Mouse (Mus musculus): ENCODE results near the gene Ltbp4. TPM values are rescaled to one million over a fixed set of nuclear protein-coding genes. Genes with fewer than 3 reads are reported as not detected.
A peak's percentile ranks its signal among the peaks of the same experiment; 100 is the strongest.

The Ltbp4 gene
- polyA plus RNA-seq, 1 experiment from 2014 or later = 19.2 TPM

- Histone ChIP-seq H3K4me1 (peaks cover 63% of the 10 kb centered on the region), H3K4me3 (peak overlapping the region; percentile 65), H3K36me3 (no peaks in the 10 kb centered on the region), H3K27ac (peak overlapping the region; percentile 44; the same call in 1 of the 2 replicates), H3K27me3 (ENCODE audit: insufficient read depth, poor library complexity, severe bottlenecking) (peaks cover 100% of the 10 kb centered on the region), H3K9me3 (no peaks in the 10 kb centered on the region)
- peak; percentile 94 for DNase-seq (ENCODE audit: low spot score)
- WGBS = under 1% methylated on average over 39 of the region's 39 CpGs
Measured at GRCm38 (mm10) chr7:27330709-27331540, 6.6 kb downstream of the Ltbp4 start.

GRCm38 (mm10) chr7:27329981-27330380 is 7.5 kb downstream of the Ltbp4 start:
- Histone ChIP-seq H3K27me3 (ENCODE audit: insufficient read depth, poor library complexity, severe bottlenecking) (peaks cover 100% of the 10 kb centered on the region), H3K27ac (no peak overlapping the region), H3K4me1 (peaks cover 67% of the 10 kb centered on the region), H3K9me3 (no peaks in the 10 kb centered on the region), H3K36me3 (no peaks in the 10 kb centered on the region), H3K4me3 (peak overlapping the region; percentile 65; the same call in 1 of the 2 replicates)
- 20% methylated on average over 17 of the region's 17 CpGs for WGBS
- DNase-seq (ENCODE audit: low spot score) = no peak

- Histone ChIP-seq H3K4me3 (peak overlapping the region; percentile 53), H3K27me3 (ENCODE audit: insufficient read depth, poor library complexity, severe bottlenecking) (peaks cover 100% of the 10 kb centered on the region), H3K27ac (peak overlapping the region; percentile 30; the same call in 1 of the 2 replicates), H3K9me3 (no peaks in the 10 kb centered on the region), H3K4me1 (peaks cover 65% of the 10 kb centered on the region), H3K36me3 (no peaks in the 10 kb centered on the region)
- WGBS = 6% methylated on average over 45 of the region's 45 CpGs
- no peak for DNase-seq (ENCODE audit: low spot score)
Measured at GRCm38 (mm10) chr7:27329326-27329947, 8.1 kb downstream of the Ltbp4 start.

GRCm38 (mm10) chr7:27328648-27329047 is 8.8 kb downstream of the Ltbp4 start:
- no peak for DNase-seq (ENCODE audit: low spot score)
- 34% methylated on average over 16 of the region's 16 CpGs for WGBS
- peaks cover 57% of the 10 kb centered on the region for H3K4me1 ChIP-seq

GRCm38 (mm10) chr7:27328161-27328560 is 9.3 kb downstream of the Ltbp4 start:
- Histone ChIP-seq H3K4me3 (no peak overlapping the region), H3K36me3 (no peaks in the 10 kb centered on the region), H3K9me3 (no peaks in the 10 kb centered on the region), H3K4me1 (peaks cover 54% of the 10 kb centered on the region), H3K27me3 (ENCODE audit: insufficient read depth, poor library complexity, severe bottlenecking) (peaks cover 100% of the 10 kb centered on the region), H3K27ac (no peak overlapping the region)
- WGBS = 82% methylated on average over 11 of the region's 11 CpGs
- DNase-seq (ENCODE audit: low spot score) = no peak

More at GRCm38 (mm10) chr7:27328648-27329047, 8.8 kb downstream of the Ltbp4 start:
- Histone ChIP-seq H3K27me3 (ENCODE audit: insufficient read depth, poor library complexity, severe bottlenecking) (peaks cover 100% of the 10 kb centered on the region), H3K4me3 (0 out of 2 replicates have a peak overlapping the region, but pooled peaks have one; percentile 53), H3K9me3 (no peaks in the 10 kb centered on the region), H3K36me3 (no peaks in the 10 kb centered on the region), H3K27ac (no peak overlapping the region)

GRCm38 (mm10) chr7:27327500-27327899 is 10.0 kb downstream of the Ltbp4 start:
- peaks cover 100% of the 10 kb centered on the region for H3K27me3 ChIP-seq (ENCODE audit: insufficient read depth, poor library complexity, severe bottlenecking)
- H3K9me3 ChIP-seq = no peaks in the 10 kb centered on the region
- 85% methylated on average over 8 of the region's 8 CpGs for WGBS
- H3K4me1 ChIP-seq = peaks cover 48% of the 10 kb centered on the region
- no peak overlapping the region for H3K4me3 ChIP-seq
- H3K36me3 ChIP-seq = no peaks in the 10 kb centered on the region
- no peak for DNase-seq (ENCODE audit: low spot score)
- no peak overlapping the region for H3K27ac ChIP-seq

GRCm38 (mm10) chr7:27326101-27326880 is 11.2 kb downstream of the Ltbp4 start:
- Histone ChIP-seq H3K4me3 (peak overlapping the region; percentile 51), H3K9me3 (no peaks in the 10 kb centered on the region), H3K27me3 (ENCODE audit: insufficient read depth, poor library complexity, severe bottlenecking) (peaks cover 99% of the 10 kb centered on the region), H3K27ac (peak overlapping the region; percentile 11; the same call in 1 of the 2 replicates), H3K4me1 (peaks cover 48% of the 10 kb centered on the region), H3K36me3 (no peaks in the 10 kb centered on the region)
- no peak for DNase-seq (ENCODE audit: low spot score)
- 28% methylated on average over 34 of the region's 34 CpGs for WGBS

- peak overlapping the region; percentile 51 for H3K4me3 ChIP-seq
- WGBS = 2% methylated on average over 24 of the region's 24 CpGs
- DNase-seq (ENCODE audit: low spot score) = no peak
- H3K4me1 ChIP-seq = peaks cover 42% of the 10 kb centered on the region
- 0 out of 2 replicates have a peak overlapping the region, but pooled peaks have one; percentile 8 for H3K27ac ChIP-seq
- no peaks in the 10 kb centered on the region for H3K36me3 ChIP-seq
- H3K9me3 ChIP-seq = no peaks in the 10 kb centered on the region
- peaks cover 94% of the 10 kb centered on the region for H3K27me3 ChIP-seq (ENCODE audit: insufficient read depth, poor library complexity, severe bottlenecking)
Measured at GRCm38 (mm10) chr7:27325697-27326096, 11.8 kb downstream of the Ltbp4 start.

GRCm38 (mm10) chr7:27324928-27325327 is 12.6 kb downstream of the Ltbp4 start:
- peaks cover 36% of the 10 kb centered on the region for H3K4me1 ChIP-seq
- peak overlapping the region; percentile 25; the same call in 1 of the 2 replicates for H3K4me3 ChIP-seq
- no peak for DNase-seq (ENCODE audit: low spot score)
- WGBS = 56% methylated on average over 18 of the region's 20 CpGs
- no peaks in the 10 kb centered on the region for H3K36me3 ChIP-seq
- no peaks in the 10 kb centered on the region for H3K9me3 ChIP-seq
- peaks cover 86% of the 10 kb centered on the region for H3K27me3 ChIP-seq (ENCODE audit: insufficient read depth, poor library complexity, severe bottlenecking)
- no peak overlapping the region for H3K27ac ChIP-seq

- 88% methylated on average over 11 of the region's 11 CpGs for WGBS
- no peak for DNase-seq (ENCODE audit: low spot score)
- H3K9me3 ChIP-seq = no peaks in the 10 kb centered on the region
- H3K36me3 ChIP-seq = no peaks in the 10 kb centered on the region
- H3K4me1 ChIP-seq = peaks cover 29% of the 10 kb centered on the region
- H3K27me3 ChIP-seq (ENCODE audit: insufficient read depth, poor library complexity, severe bottlenecking) = peaks cover 78% of the 10 kb centered on the region
- no peak overlapping the region for H3K27ac ChIP-seq
- H3K4me3 ChIP-seq = no peak overlapping the region
Measured at GRCm38 (mm10) chr7:27324161-27324560, 13.3 kb downstream of the Ltbp4 start.

GRCm38 (mm10) chr7:27323001-27323400 is 14.5 kb downstream of the Ltbp4 start:
- Histone ChIP-seq H3K27me3 (ENCODE audit: insufficient read depth, poor library complexity, severe bottlenecking) (peaks cover 67% of the 10 kb centered on the region), H3K9me3 (no peaks in the 10 kb centered on the region), H3K4me3 (no peak overlapping the region), H3K4me1 (peaks cover 26% of the 10 kb centered on the region), H3K36me3 (no peaks in the 10 kb centered on the region), H3K27ac (no peak overlapping the region)
- 85% methylated on average over 5 of the region's 5 CpGs for WGBS
- DNase-seq (ENCODE audit: low spot score) = no peak

GRCm38 (mm10) chr7:27322291-27322690 is 15.2 kb downstream of the Ltbp4 start:
- DNase-seq (ENCODE audit: low spot score) = no peak
- Histone ChIP-seq H3K4me3 (no peak overlapping the region), H3K9me3 (no peaks in the 10 kb centered on the region), H3K27ac (no peak overlapping the region), H3K36me3 (no peaks in the 10 kb centered on the region), H3K4me1 (peaks cover 26% of the 10 kb centered on the region), H3K27me3 (ENCODE audit: insufficient read depth, poor library complexity, severe bottlenecking) (peaks cover 59% of the 10 kb centered on the region)
- WGBS = 17% methylated on average over 13 of the region's 13 CpGs
